Mouse (Mus musculus) liver, embryonic 14.5 days (tissue): ENCODE measurements around the gene Pxmp4. TPM values are rescaled to one million over a fixed set of nuclear protein-coding genes. Genes with fewer than 3 reads are reported as not detected.

Experiments
- ATAC-seq: fragments of 200-750 bp; cut with Nextera tagmentation; 2 replicates; pipeline ENCODE4 v1.8.0; 2017; ENCODE audit warnings: moderate number of reproducible peaks, mild to moderate bottlenecking, moderate library complexity; ENCODE audit not compliant: insufficient read depth
- DNase-seq, 3 experiments: peaks; one replicate each; pipeline ENCODE4 v3.0.0-alpha.2; 2012 to 2013; ENCODE audit warnings: low read depth in 3 of 3, low spot score in 3 of 3
- H3K27ac ChIP-seq: fragments of 300-500 bp; sonication (generic); 2 replicates; pipeline ENCODE4 v1.5.1; 2014; ENCODE audit warnings: moderate library complexity, mild to moderate bottlenecking, control low read depth, inconsistent platforms
- H3K27me3 ChIP-seq: fragments of 300-500 bp; sonication (generic); 2 replicates; pipeline ENCODE4 v1.6.1; 2014; ENCODE audit warnings: mild to moderate bottlenecking, low read length, moderate library complexity; ENCODE audit not compliant: control insufficient read depth, insufficient read depth
- H3K36me3 ChIP-seq: fragments of 300-500 bp; sonication (generic); replicated peaks from 2 replicates; pipeline ENCODE4 v1.6.1; 2014; ENCODE audit warnings: low read depth; ENCODE audit not compliant: control insufficient read depth, insufficient read depth
- H3K4me1 ChIP-seq, 2 experiments: fragments of 200-500 bp in 1 of 2; fragments of 300-500 bp in 1 of 2; sonication (generic) in 1 of 2; replicated peaks; 2 replicates each; pipeline ENCODE4 v1.6.1; 2012 to 2014; ENCODE audit warnings: antibody characterized with exemption in 1 of 2, inconsistent platforms in 1 of 2, low read length in 1 of 2; ENCODE audit not compliant: control insufficient read depth in 2 of 2, insufficient read depth in 2 of 2
- H3K4me2 ChIP-seq: fragments of 300-500 bp; sonication (generic); 2 replicates; pipeline ENCODE4 v1.6.1; 2014; ENCODE audit warnings: low read depth, mild to moderate bottlenecking, control low read depth, moderate library complexity
- H3K4me3 ChIP-seq, 2 experiments: fragments of 200-500 bp in 1 of 2; fragments of 300-500 bp in 1 of 2; sonication (generic) in 1 of 2; 2 replicates each; pipeline ENCODE4 v1.5.1; 2012 to 2014; ENCODE audit warnings: low read depth in 2 of 2, low read length in 2 of 2, mild to moderate bottlenecking in 2 of 2, control low read depth in 1 of 2, inconsistent platforms in 1 of 2, moderate library complexity in 1 of 2; ENCODE audit not compliant: insufficient read depth in 1 of 2
- H3K9ac ChIP-seq: fragments of 300-500 bp; sonication (generic); replicated peaks from 2 replicates; pipeline ENCODE4 v1.6.1; 2014; ENCODE audit warnings: mild to moderate bottlenecking, control low read depth, moderate library complexity
- H3K9me3 ChIP-seq: fragments of 300-500 bp; sonication (generic); 2 replicates; pipeline ENCODE4 v1.6.1; 2016; ENCODE audit warnings: low read length, mixed read lengths; ENCODE audit not compliant: control insufficient read depth
- CTCF ChIP-seq: IDR thresholded peaks from 2 replicates; pipeline ENCODE4 v1.5.1; 2016; ENCODE audit warnings: antibody characterized with exemption, low read depth, control low read depth
- EP300 ChIP-seq: IDR thresholded peaks from 2 replicates; pipeline ENCODE4 v1.6.1; 2016; ENCODE audit warnings: antibody characterized with exemption, low read depth
- WGBS: fragments of 180-500 bp; shearing (Covaris S2); extraction: QIAGEN DNeasy Blood & Tissue Kit; methylation state at CpG from one replicate; pipeline ENCODE4 v1.1.7; 2014; ENCODE audit not compliant: insufficient replicate concordance; 5-methylcytosine and 5-hydroxymethylcytosine counted together
- polyA plus RNA-seq, 2 experiments: library from polyadenylated mRNA; depleted of rRNA in 1 of 2; stranded (reverse) in 1 of 2; unstranded in 1 of 2; fragments of >200 nt; fragmentation: Nextera tagmentation in 1 of 2; extraction: Ambion mirVana in 1 of 2; gene quantifications; 2 replicates each; pipeline versions ENCODE4 v1.2.1 to v1.2.3; 2012 to 2014

Pxmp4 gene
- polyA plus RNA-seq, 2 experiments: 18.7 to 30.2 TPM

GRCm38 (mm10) chr2:154642712-154643385 lies 39.3 kb upstream of the Pxmp4 start:
- 41% methylated on average over 6 of the region's 6 CpGs for WGBS
- Histone ChIP-seq H3K9me3 (no peaks in the 10 kb centered on the region; the same call in 1 of the 2 replicates), H3K4me1 (peaks cover 10% of the 10 kb centered on the region in 2 experiments), H3K36me3 (peaks cover 8% of the 10 kb centered on the region), H3K27ac (no peak overlapping the region), H3K4me3 (no peak overlapping the region), H3K9ac (no peak overlapping the region), H3K27me3 (no peaks in the 10 kb centered on the region), H3K4me2 (no peak overlapping the region)
- ATAC-seq (no peak), DNase-seq (no peak)
- TF ChIP-seq CTCF (0 out of 2 replicates have a peak, but pooled peaks have one; percentile 37), EP300 (no peak)

GRCm38 (mm10) chr2:154642005-154642459 lies 38.5 kb upstream of the Pxmp4 start:
- Histone ChIP-seq H3K36me3 (peaks cover 9% of the 10 kb centered on the region), H3K9ac (no peak overlapping the region), H3K27ac (no peak overlapping the region), H3K27me3 (no peaks in the 10 kb centered on the region), H3K4me3 (no peak overlapping the region), H3K4me2 (no peak overlapping the region), H3K9me3 (no peaks in the 10 kb centered on the region; the same call in 1 of the 2 replicates), H3K4me1 (peaks cover 10% of the 10 kb centered on the region in 2 experiments)
- no peak for DNase-seq
- ATAC-seq: no peak
- no peak for TF ChIP-seq EP300
- no peak for TF ChIP-seq CTCF
- WGBS: 86% methylated on average over 9 of the region's 9 CpGs

GRCm38 (mm10) chr2:154641176-154641575 lies 37.7 kb upstream of the Pxmp4 start:
- Histone ChIP-seq H3K9me3 (no peaks in the 10 kb centered on the region; the same call in 1 of the 2 replicates), H3K4me1 (peaks cover 10% of the 10 kb centered on the region in 2 experiments), H3K27me3 (no peaks in the 10 kb centered on the region), H3K36me3 (peaks cover 9% of the 10 kb centered on the region), H3K27ac (no peak overlapping the region), H3K4me2 (no peak overlapping the region), H3K9ac (no peak overlapping the region), H3K4me3 (no peak overlapping the region)
- no peak for ATAC-seq
- DNase-seq: no peak
- TF ChIP-seq CTCF (no peak), EP300 (no peak)
- WGBS: 66% methylated on average over 8 of the region's 8 CpGs

- ATAC-seq: no peak
- Histone ChIP-seq H3K9me3 (no peaks in the 10 kb centered on the region; the same call in 1 of the 2 replicates), H3K4me3 (no peak overlapping the region), H3K4me1 (peaks cover 27% of the 10 kb centered on the region in 2 experiments), H3K27me3 (no peaks in the 10 kb centered on the region), H3K36me3 (peaks cover 9% of the 10 kb centered on the region), H3K27ac (no peak overlapping the region), H3K9ac (no peak overlapping the region), H3K4me2 (no peak overlapping the region)
- no peak for DNase-seq
- TF ChIP-seq CTCF: no peak
- TF ChIP-seq EP300: no peak
- WGBS: 84% methylated on average over 4 of the region's 4 CpGs
Observed at GRCm38 (mm10) chr2:154639115-154639514, 35.6 kb upstream of the Pxmp4 start.

GRCm38 (mm10) chr2:154638521-154638920 lies 35.0 kb upstream of the Pxmp4 start:
- Histone ChIP-seq H3K27ac (no peak overlapping the region), H3K4me2 (no peak overlapping the region), H3K9me3 (no peaks in the 10 kb centered on the region; the same call in 1 of the 2 replicates), H3K4me1 (peaks cover 31 to 32% of the 10 kb centered on the region in 2 experiments), H3K27me3 (no peaks in the 10 kb centered on the region), H3K36me3 (peaks cover 9% of the 10 kb centered on the region), H3K9ac (no peak overlapping the region), H3K4me3 (no peak overlapping the region)
- WGBS: 91% methylated on average over 3 of the region's 3 CpGs
- ATAC-seq: no peak
- no peak for TF ChIP-seq EP300
- TF ChIP-seq CTCF: peak; percentile 61
- DNase-seq: no peak
